Mouse (Mus musculus): ENCODE results near the gene B4galnt3.

DNA sequence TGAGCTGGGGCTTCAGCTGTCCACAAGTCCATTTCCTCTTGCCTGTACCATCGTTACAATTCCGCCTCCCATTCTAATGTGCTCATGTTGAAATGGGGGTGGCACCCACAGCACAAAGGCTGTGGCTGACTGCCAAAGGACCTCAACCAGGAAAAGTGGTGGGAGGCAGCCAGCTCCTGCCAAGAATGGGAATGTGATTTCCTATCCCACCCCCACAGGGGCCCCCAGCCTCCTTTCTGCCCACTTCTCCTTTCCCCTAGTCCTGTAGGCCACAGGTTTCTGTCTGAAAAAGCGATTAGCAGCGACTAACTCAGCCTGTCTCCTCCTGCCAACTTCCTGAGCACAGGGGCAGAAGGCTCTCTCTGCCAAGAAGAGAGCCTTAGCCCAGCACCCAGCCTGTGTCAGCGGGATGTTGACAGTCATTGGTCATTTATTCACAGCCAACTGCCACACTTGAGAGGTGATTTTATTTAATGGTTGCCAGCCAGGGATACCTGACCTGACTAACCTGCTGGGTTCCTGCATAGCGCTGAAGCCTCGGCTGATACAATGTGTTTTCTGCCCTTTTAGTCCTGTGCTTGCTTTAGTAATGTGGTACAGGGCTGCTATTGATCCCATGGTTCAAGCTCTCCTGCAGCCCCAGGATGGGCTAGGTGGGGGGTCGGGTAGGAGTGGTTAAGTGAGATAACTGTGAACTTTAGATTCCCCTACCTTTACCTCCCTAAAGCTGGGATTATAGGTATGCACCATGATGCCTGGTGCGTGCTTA lies 135.0 kb downstream of the B4galnt3 start:
- TF ChIP-seq POLR2A (IDR thresholded peaks at IDR 0.05; ENCODE audit: insufficient read length, low read depth) (no peak), MAX (IDR thresholded peaks at IDR 0.05; ENCODE audit: low read depth) (no peak), MYOG (IDR thresholded peaks at IDR 0.05; ENCODE audit: control insufficient read depth in 1 of 3, insufficient read depth in 1 of 3, insufficient read length in 2 of 3, low read depth in 2 of 3) (no peak), CEBPB (IDR thresholded peaks at IDR 0.05; ENCODE audit: insufficient read depth, poor library complexity, severe bottlenecking) (no peak), POLR2AphosphoS2 (IDR thresholded peaks at IDR 0.05; ENCODE audit: insufficient read length, low read depth) (no peak), USF1 (IDR thresholded peaks at IDR 0.05; ENCODE audit: low read depth) (no peak), MYOD1 (IDR thresholded peaks at IDR 0.05; ENCODE audit: control insufficient read depth in 1 of 3, insufficient read length in 2 of 3, low read depth in 2 of 3) (no peak), TCF3 (IDR thresholded peaks at IDR 0.05; ENCODE audit: insufficient read length, low read depth) (no peak), REST (IDR thresholded peaks at IDR 0.05; ENCODE audit: insufficient read depth, insufficient read length) (no peak)
